Mouse (Mus musculus): Measurements from ENCODE around the gene Snrnp35.

- TF ChIP-seq CTCF (IDR thresholded peaks at IDR 0.05; ENCODE audit: borderline replicate concordance, control insufficient read depth, extremely low read depth, insufficient read depth, low read length, poor library complexity) (no peak), POLR2A (IDR thresholded peaks at IDR 0.05; ENCODE audit: control insufficient read depth, extremely low read depth, insufficient read depth, low read length, poor library complexity) (no peak)
Observed at GRCm38 (mm10) chr5:124449494-124449893, 33.4 kb upstream of the Snrnp35 start.

All from thymus, adult 2 months (tissue).